In genomic region chr5:24604656-24605100, GRCm38 (mm10) we compare ENCODE assay signal across 8 mouse cellular contexts. TPM values are rescaled to one million over a fixed set of nuclear protein-coding genes. Genes with fewer than 3 reads are reported as not detected.
DNase-seq lines count a peak whose midpoint lies in the region; ATAC-seq and TF ChIP-seq lines count a peak whose summit lies in the region.

No protein-coding gene starts in this region.

- WGBS in cerebellum, adult 2 months, result under 1% methylated on average over 46 of the region's 46 CpGs
- WGBS in forebrain, postnatal 0 days, result under 1% methylated on average over 45 of the region's 46 CpGs
- 0% methylated on average over 44 of the region's 46 CpGs for WGBS in hindbrain, embryonic 10.5 days

- H3K36me3 ChIP-seq in forebrain, postnatal 0 days (ENCODE audit: insufficient read depth), result peaks cover 4% of the 10 kb centered on the region; the same call in 1 of the 2 replicates
- H3K36me3 ChIP-seq in hindbrain, embryonic 10.5 days, result no peaks in the 10 kb centered on the region

- CTCF ChIA-PET in Patski (lab: Charles Lee), result interaction anchor here (1.0 to 1.1 kb wide), 2 partner anchors 24 to 44 kb away, joined by 3 read pairs; no protein-coding TSS in a partner anchor

- H3K9ac ChIP-seq in forebrain, postnatal 0 days, result peak overlapping the region; percentile 63

- H3K4me2 ChIP-seq in forebrain, postnatal 0 days (ENCODE audit: low read depth), result peak overlapping the region; percentile 59

- H3K4me3 ChIP-seq in cerebellum, adult 2 months (replicated peaks; ENCODE audit: insufficient read depth, low read depth, low read length), result peak overlapping the region; percentile 76
- H3K4me3 ChIP-seq in forebrain, postnatal 0 days (ENCODE audit: low read depth, low read length), result peak overlapping the region; percentile 51
- peak overlapping the region; percentile 69 for H3K4me3 ChIP-seq in hindbrain, embryonic 10.5 days

- H3K4me1 ChIP-seq in cerebellum, adult 2 months (ENCODE audit: control insufficient read depth, insufficient read depth, low read length), result peaks cover 23% of the 10 kb centered on the region
- H3K4me1 ChIP-seq in forebrain, postnatal 0 days (ENCODE audit: insufficient read depth), result peaks cover 35% of the 10 kb centered on the region
- H3K4me1 ChIP-seq in hindbrain, embryonic 10.5 days (replicated peaks), result peaks cover 77% of the 10 kb centered on the region

- TF ChIP-seq POLR2A in cerebellum, adult 2 months (IDR thresholded peaks at IDR 0.05; ENCODE audit: borderline replicate concordance, insufficient read depth, low read length), result no peak; the same call in none of the 2 replicates

- peak overlapping the region; percentile 65 for H3K27ac ChIP-seq in cerebellum, adult 2 months (ENCODE audit: insufficient read depth, low read length)
- H3K27ac ChIP-seq in forebrain, postnatal 0 days (ENCODE audit: low read depth, low read length), result peak overlapping the region; percentile 91
- H3K27ac ChIP-seq in hindbrain, embryonic 10.5 days, result peak overlapping the region; percentile 98

- no peaks in the 10 kb centered on the region for H3K27me3 ChIP-seq in Patski
- H3K27me3 ChIP-seq in cerebellum, adult 2 months (ENCODE audit: control insufficient read depth, insufficient read depth, low read length), result no peaks in the 10 kb centered on the region
- H3K27me3 ChIP-seq in forebrain, postnatal 0 days (ENCODE audit: insufficient read depth, low read length), result no peaks in the 10 kb centered on the region
- peaks cover 53% of the 10 kb centered on the region for H3K27me3 ChIP-seq in hindbrain, embryonic 10.5 days (ENCODE audit: insufficient read depth, poor library complexity, severe bottlenecking)

- POLR2A ChIA-PET in Patski (lab: Charles Lee), result interaction anchor here (1.4 to 1.9 kb wide), 3 partner anchors 11 to 26 kb away, joined by 3 to 7 read pairs (median 4); no protein-coding TSS in a partner anchor

- no peak for TF ChIP-seq CTCF in Patski (IDR thresholded peaks at IDR 0.05)
- no peak; the same call in 1 of the 2 replicates for TF ChIP-seq CTCF in cerebellum, adult 2 months (IDR thresholded peaks at IDR 0.05; ENCODE audit: borderline replicate concordance, insufficient read depth, low read depth, low read length)
- TF ChIP-seq CTCF in forebrain, postnatal 0 days (IDR thresholded peaks at IDR 0.05; ENCODE audit: low read depth), result no peak; the same call in 1 of the 2 replicates

- in situ Hi-C loops in Patski (cut with MboI; ENCODE audit: low pct_unique_long_range_greater_than_20kb), result no loop called here

- DNase-seq in Patski (ENCODE audit: low read depth, low spot score), result no peak
- DNase-seq in cerebellum, adult 2 months, result peak; percentile 81 to 82
- peak; percentile 86 for DNase-seq in forebrain, postnatal 0 days
- DNase-seq in hindbrain, embryonic 10.5 days (ENCODE audit: low spot score), result peak; percentile 93
- peak; percentile 76 to 78 for DNase-seq in layer of hippocampus, postnatal 14 days (ENCODE audit: low spot score in 2 of 2)
- peak; percentile 87 for DNase-seq in lung, postnatal 25 days (ENCODE audit: low spot score)
- peak; percentile 76 for DNase-seq in right cerebral cortex, postnatal 14 days

- ATAC-seq in Patski, result peak; percentile 44
- peak; percentile 79 for ATAC-seq in forebrain, postnatal 0 days
- no peak for ATAC-seq in megakaryocyte progenitor cell, adult 5-6 weeks (replicated peaks; ENCODE audit: poor library complexity)

- H3K9me3 ChIP-seq in forebrain, postnatal 0 days (ENCODE audit: low read length), result no peaks in the 10 kb centered on the region
- no peaks in the 10 kb centered on the region for H3K9me3 ChIP-seq in hindbrain, embryonic 10.5 days

RNA-seq across cellular contexts. Expression of gene Chpf2, which starts 18.1 kb away (rescaled TPM):
- polyA plus RNA-seq in Patski (2021), result 52.0 TPM
- 46.3 and 48.9 TPM in 2 replicates for polyA plus RNA-seq in cerebellum, adult 2 months (2012; rRNA removed)
- 25.0 and 33.5 TPM in 2 replicates for total RNA-seq in forebrain, postnatal 0 days (2014; rRNA removed)
- 18.7 and 21.3 TPM in 2 replicates for polyA plus RNA-seq in forebrain, postnatal 0 days (2015; fragmentation: Nextera tagmentation; extraction: Ambion mirVana)
- 16.5 and 19.3 TPM in 2 replicates for polyA plus RNA-seq in hindbrain, embryonic 10.5 days (2016; fragmentation: Nextera tagmentation; extraction: Ambion mirVana)
- total RNA-seq in layer of hippocampus, postnatal 14 days (2021), result 10 to 100 TPM; 64.3 to 73.2 TPM
- 4.7 and 5.9 TPM in 2 replicates for total RNA-seq in megakaryocyte progenitor cell, adult 5-6 weeks (2015)
- 12.4 and 35.1 TPM in 2 replicates for total RNA-seq in megakaryocyte progenitor cell, adult 5-6 weeks (2017)

RNA-seq across cellular contexts. Expression of gene Smarcd3, which starts 19.5 kb away (rescaled TPM):
- polyA plus RNA-seq in Patski (2021), result 64.3 TPM
- 89.9 and 102 TPM in 2 replicates for polyA plus RNA-seq in cerebellum, adult 2 months (2012; rRNA removed)
- total RNA-seq in forebrain, postnatal 0 days (2014; rRNA removed), result 265 and 272 TPM in 2 replicates
- 162 and 168 TPM in 2 replicates for polyA plus RNA-seq in forebrain, postnatal 0 days (2015; fragmentation: Nextera tagmentation; extraction: Ambion mirVana)
- polyA plus RNA-seq in hindbrain, embryonic 10.5 days (2016; fragmentation: Nextera tagmentation; extraction: Ambion mirVana), result 22.8 and 35.7 TPM in 2 replicates
- total RNA-seq in layer of hippocampus, postnatal 14 days (2021), result 100 to 1,000 TPM; 112 to 113 TPM
- total RNA-seq in megakaryocyte progenitor cell, adult 5-6 weeks (2015), result not detected in 2 replicates
- total RNA-seq in megakaryocyte progenitor cell, adult 5-6 weeks (2017), result 0.08 TPM in 1 of 2 replicates, not detected in the other

RNA-seq across cellular contexts. Expression of gene Abcf2, which starts 27.4 kb away (rescaled TPM):
- 110 TPM for polyA plus RNA-seq in Patski (2021)
- polyA plus RNA-seq in cerebellum, adult 2 months (2012; rRNA removed), result 101 TPM in 2 replicates
- total RNA-seq in forebrain, postnatal 0 days (2014; rRNA removed), result 59.8 and 66.2 TPM in 2 replicates
- polyA plus RNA-seq in forebrain, postnatal 0 days (2015; fragmentation: Nextera tagmentation; extraction: Ambion mirVana), result 73.7 and 80.8 TPM in 2 replicates
- polyA plus RNA-seq in hindbrain, embryonic 10.5 days (2016; fragmentation: Nextera tagmentation; extraction: Ambion mirVana), result 125 and 159 TPM in 2 replicates
- total RNA-seq in layer of hippocampus, postnatal 14 days (2021), result 10 to 100 TPM; 59.9 to 61.5 TPM
- 45.4 and 46.0 TPM in 2 replicates for total RNA-seq in megakaryocyte progenitor cell, adult 5-6 weeks (2015)
- 113 and 115 TPM in 2 replicates for total RNA-seq in megakaryocyte progenitor cell, adult 5-6 weeks (2017)

RNA-seq across cellular contexts. Expression of gene 4931409K22Rik, which starts 48.1 kb away (rescaled TPM):
- not detected for polyA plus RNA-seq in Patski (2021)
- polyA plus RNA-seq in cerebellum, adult 2 months (2012; rRNA removed), result not detected in 2 replicates
- not detected in 2 replicates for total RNA-seq in forebrain, postnatal 0 days (2014; rRNA removed)
- 0.11 TPM in 1 of 2 replicates, not detected in the other for polyA plus RNA-seq in forebrain, postnatal 0 days (2015; fragmentation: Nextera tagmentation; extraction: Ambion mirVana)
- 0.07 and 0.10 TPM in 2 replicates for polyA plus RNA-seq in hindbrain, embryonic 10.5 days (2016; fragmentation: Nextera tagmentation; extraction: Ambion mirVana)
- not detected for total RNA-seq in layer of hippocampus, postnatal 14 days (2021)
- not detected in 2 replicates for total RNA-seq in megakaryocyte progenitor cell, adult 5-6 weeks (2015)
- total RNA-seq in megakaryocyte progenitor cell, adult 5-6 weeks (2017), result not detected in 2 replicates
